Mouse (Mus musculus) heart, postnatal 0 days (tissue): Measurements from ENCODE around the gene Cux1. TPM values are rescaled to one million over a fixed set of nuclear protein-coding genes. Genes with fewer than 3 reads are reported as not detected.
A peak's percentile ranks its signal among the peaks of the same experiment; 100 is the strongest.

ENCODE experiments used
- ATAC-seq: fragments of 200-750 bp; cut with Nextera tagmentation; 2 replicates; pipeline ENCODE4 v1.8.0; 2017; ENCODE audit warnings: low read depth, moderate number of reproducible peaks, moderate library complexity; ENCODE audit not compliant: insufficient read depth
- DNase-seq: peaks from one replicate; pipeline ENCODE4 v3.0.0-alpha.2; 2016; ENCODE audit warnings: low spot score
- H3K27ac ChIP-seq: fragments of 300-500 bp; sonication (generic); 2 replicates; pipeline ENCODE4 v1.5.1; 2014; ENCODE audit warnings: low read depth, mild to moderate bottlenecking
- H3K27me3 ChIP-seq: fragments of 300-500 bp; sonication (generic); 2 replicates; pipeline ENCODE4 v1.6.1; 2014; ENCODE audit warnings: low read length, mixed read lengths; ENCODE audit not compliant: control insufficient read depth, insufficient read depth
- H3K36me3 ChIP-seq: fragments of 300-500 bp; sonication (generic); replicated peaks from 2 replicates; pipeline ENCODE4 v1.6.1; 2014; ENCODE audit warnings: low read length, mixed read lengths; ENCODE audit not compliant: control insufficient read depth, insufficient read depth
- H3K4me1 ChIP-seq: fragments of 300-500 bp; sonication (generic); 2 replicates; pipeline ENCODE4 v1.6.1; 2014; ENCODE audit warnings: antibody characterized with exemption; ENCODE audit not compliant: control insufficient read depth, insufficient read depth
- H3K4me2 ChIP-seq: fragments of 300-500 bp; sonication (generic); 2 replicates; pipeline ENCODE4 v1.6.1; 2014; ENCODE audit warnings: low read depth, mild to moderate bottlenecking, low read length, moderate library complexity
- H3K4me3 ChIP-seq: fragments of 300-500 bp; sonication (generic); 2 replicates; pipeline ENCODE4 v1.5.1; 2014; ENCODE audit warnings: low read depth, low read length
- H3K9ac ChIP-seq: fragments of 300-500 bp; sonication (generic); replicated peaks from 2 replicates; pipeline ENCODE4 v1.6.1; 2014; ENCODE audit warnings: low read depth, low read length, mixed read lengths
- H3K9me3 ChIP-seq: fragments of 300-500 bp; sonication (generic); replicated peaks from 2 replicates; pipeline ENCODE4 v1.6.1; 2016; ENCODE audit warnings: low read length; ENCODE audit not compliant: control insufficient read depth
- CTCF ChIP-seq: IDR thresholded peaks from 2 replicates; pipeline ENCODE4 v1.5.1; 2016; ENCODE audit warnings: antibody characterized with exemption, control low read depth, low read depth
- EP300 ChIP-seq: IDR thresholded peaks from 2 replicates; pipeline ENCODE4 v1.6.1; 2016; ENCODE audit warnings: antibody characterized with exemption, low read depth
- WGBS: fragments of 180-500 bp; shearing (Covaris S2); extraction: QIAGEN DNeasy Blood & Tissue Kit; methylation state at CpG from one replicate; pipeline ENCODE4 v1.1.7; 2014; 5-methylcytosine and 5-hydroxymethylcytosine counted together
- polyA plus RNA-seq: library from polyadenylated mRNA; unstranded; fragments of >200 nt; fragmentation: Nextera tagmentation; extraction: Ambion mirVana; gene quantifications from 2 replicates; pipeline ENCODE4 v1.2.1, GENCODE M21; 2015
- total RNA-seq: library from RNA; depleted of rRNA; stranded (reverse); fragments of >200 nt; gene quantifications from 2 replicates; pipeline ENCODE4 v1.2.3, GENCODE M21; 2014; ENCODE audit warnings: low replicate concordance

The Cux1 gene
- total and polyA plus RNA-seq, 2 experiments from 2014 or later = 50.7 to 89.5 TPM

DNA sequence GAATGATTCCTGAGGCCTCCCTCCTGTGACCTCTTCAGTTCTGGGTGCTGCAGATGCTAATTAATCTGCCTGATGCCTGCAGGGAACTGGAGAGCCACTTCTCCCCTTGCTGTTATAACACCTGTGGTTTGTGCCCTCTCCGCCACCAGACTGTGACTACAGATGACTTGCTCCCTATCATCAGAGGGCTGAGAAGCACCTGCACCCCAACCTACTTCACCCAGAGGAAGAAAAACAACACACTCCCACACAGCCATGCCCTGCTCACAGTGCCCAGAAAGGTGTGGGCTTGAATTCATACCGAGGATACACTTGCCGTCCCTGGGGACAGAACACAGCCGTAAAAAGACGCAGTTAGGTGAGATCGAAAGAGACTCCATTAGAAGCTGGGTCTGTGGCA lies 326.1 kb downstream of the Cux1 start:
- H3K4me3 ChIP-seq = no peak overlapping the region
- 77% methylated on average over 6 of the region's 6 CpGs for WGBS
- no peak overlapping the region for H3K4me2 ChIP-seq
- no peak overlapping the region for H3K27ac ChIP-seq
- peaks cover 44% of the 10 kb centered on the region for H3K27me3 ChIP-seq
- H3K4me1 ChIP-seq = peaks cover 13% of the 10 kb centered on the region
- TF ChIP-seq CTCF (no peak), EP300 (no peak)
- no peaks in the 10 kb centered on the region for H3K9me3 ChIP-seq
- ATAC-seq (no peak), DNase-seq (no peak)
- no peaks in the 10 kb centered on the region for H3K36me3 ChIP-seq
- H3K9ac ChIP-seq = no peak overlapping the region

DNA sequence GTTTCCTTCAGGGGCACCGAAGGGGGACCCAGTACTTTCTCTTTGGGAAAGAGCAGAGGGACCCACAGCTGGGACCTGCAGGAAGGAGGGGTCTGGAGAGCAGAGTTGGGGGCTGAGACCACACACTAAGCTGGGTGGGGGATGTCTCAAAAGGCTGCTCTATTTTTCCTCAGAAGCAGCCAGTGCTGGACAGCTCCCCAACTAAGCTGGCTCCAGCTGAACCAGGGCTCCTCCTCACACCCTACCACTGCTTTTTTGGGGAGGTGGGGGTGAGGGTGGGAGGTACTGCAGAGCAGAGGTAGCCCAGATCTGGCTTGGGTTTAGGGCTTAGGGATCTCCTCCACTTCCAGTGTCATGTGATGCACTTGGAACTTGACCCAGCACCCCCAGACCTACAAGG lies 326.9 kb downstream of the Cux1 start:
- H3K27me3 ChIP-seq = peaks cover 44% of the 10 kb centered on the region
- 74% methylated on average over 1 of the region's 1 CpGs for WGBS
- TF ChIP-seq CTCF (no peak), EP300 (no peak)

DNA sequence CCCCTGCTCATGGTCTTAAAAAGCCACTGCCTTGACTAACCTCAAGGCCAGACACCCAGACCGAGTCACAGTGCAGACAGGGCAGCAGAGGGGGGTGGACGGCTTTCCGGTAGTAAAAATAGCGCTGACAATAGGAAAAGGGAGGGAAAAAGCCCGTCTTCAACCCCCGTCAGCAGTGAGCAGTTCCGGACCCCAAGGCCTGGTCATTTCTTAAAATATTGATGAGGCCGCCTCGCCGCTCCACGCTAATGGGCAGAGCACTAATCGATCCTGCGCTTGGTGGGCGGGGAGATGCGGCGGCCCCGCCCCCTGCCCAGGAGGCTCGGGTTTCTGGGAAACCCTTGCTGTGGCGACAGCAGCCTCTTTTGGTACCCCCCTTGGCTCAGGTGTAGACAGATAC lies 329.7 kb downstream of the Cux1 start:
- Histone ChIP-seq H3K4me2 (peak overlapping the region; percentile 57), H3K27me3 (peaks cover 41% of the 10 kb centered on the region), H3K4me1 (peaks cover 6% of the 10 kb centered on the region), H3K9me3 (no peaks in the 10 kb centered on the region), H3K36me3 (no peaks in the 10 kb centered on the region), H3K4me3 (peak overlapping the region; percentile 30), H3K9ac (0 out of 2 replicates have a peak overlapping the region, but pooled peaks have one; percentile 10), H3K27ac (no peak overlapping the region)
- under 1% methylated on average over 19 of the region's 19 CpGs for WGBS
- ATAC-seq (no peak), DNase-seq (no peak)
- TF ChIP-seq CTCF = no peak
- TF ChIP-seq EP300 = no peak

More for the DNA sequence above, 326.9 kb downstream of the Cux1 start:
- H3K27ac ChIP-seq = no peak overlapping the region
- no peak for DNase-seq
- ATAC-seq = no peak
- H3K4me1 ChIP-seq = peaks cover 13% of the 10 kb centered on the region
- H3K9me3 ChIP-seq = no peaks in the 10 kb centered on the region
- H3K4me3 ChIP-seq = no peak overlapping the region
- no peak overlapping the region for H3K4me2 ChIP-seq
- no peak overlapping the region for H3K9ac ChIP-seq
- H3K36me3 ChIP-seq = no peaks in the 10 kb centered on the region

DNA sequence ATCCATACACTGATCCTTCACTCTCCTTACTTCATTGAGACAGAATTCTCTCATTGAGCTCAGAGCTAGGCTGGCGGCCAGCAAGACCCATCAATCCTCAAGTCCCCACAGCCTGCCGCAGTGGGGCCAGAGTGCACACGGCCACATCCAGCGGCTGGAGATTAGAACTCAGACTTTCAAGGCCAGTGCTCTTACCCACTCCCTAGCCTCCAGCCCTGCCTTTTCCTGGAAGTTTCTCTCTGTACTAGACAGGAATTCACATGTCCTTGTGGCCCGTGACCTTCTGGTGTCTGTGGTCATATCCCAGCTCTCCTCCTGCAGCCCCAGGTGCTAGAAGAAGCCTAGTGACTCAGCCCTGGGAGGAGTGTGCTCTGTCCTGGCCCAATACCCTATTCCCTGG lies 330.7 kb downstream of the Cux1 start:
- Histone ChIP-seq H3K36me3 (no peaks in the 10 kb centered on the region), H3K4me1 (peaks cover 6% of the 10 kb centered on the region), H3K27ac (no peak overlapping the region), H3K27me3 (peaks cover 40% of the 10 kb centered on the region), H3K4me3 (no peak overlapping the region), H3K9ac (no peak overlapping the region), H3K4me2 (no peak overlapping the region), H3K9me3 (no peaks in the 10 kb centered on the region)
- TF ChIP-seq CTCF (no peak), EP300 (no peak)
- WGBS = 57% methylated on average over 5 of the region's 5 CpGs
- no peak for ATAC-seq
- DNase-seq = no peak

DNA sequence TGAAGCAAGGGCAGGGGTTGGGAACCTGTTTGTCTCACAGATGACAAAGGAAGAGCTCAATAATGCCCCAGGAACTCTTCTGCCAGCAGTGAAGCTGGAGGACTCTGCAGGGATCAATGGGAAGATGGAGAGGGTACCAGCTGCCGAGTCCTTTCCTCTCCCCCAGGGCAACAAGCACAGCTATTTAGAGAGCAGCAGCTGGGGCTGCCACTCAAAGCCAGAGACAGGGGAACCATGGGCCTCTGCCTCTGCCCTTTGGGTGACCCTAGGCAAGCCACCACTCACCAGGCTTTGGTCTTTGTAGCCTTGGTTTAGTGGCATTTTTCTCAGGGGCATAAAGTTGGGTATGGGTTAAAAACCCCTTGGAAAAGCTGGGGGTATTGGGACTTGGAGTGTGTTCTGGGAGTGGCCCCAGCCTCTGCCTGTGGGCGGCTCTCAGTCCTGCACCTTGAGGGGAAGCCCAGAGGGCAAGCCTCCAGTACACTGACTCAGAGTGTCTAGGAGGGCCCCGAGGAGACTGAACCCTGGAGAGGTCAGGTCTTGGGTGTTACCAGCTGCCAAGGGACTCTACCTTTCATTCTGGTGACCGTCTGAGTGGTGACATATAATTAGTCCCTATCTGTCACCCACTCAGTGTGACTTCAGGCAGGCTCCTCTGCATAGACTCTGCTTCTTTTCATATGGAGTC lies 336.8 kb downstream of the Cux1 start:
- Histone ChIP-seq H3K4me3 (no peak overlapping the region), H3K36me3 (no peaks in the 10 kb centered on the region), H3K27me3 (peaks cover 23% of the 10 kb centered on the region), H3K9ac (no peak overlapping the region), H3K4me1 (no peaks in the 10 kb centered on the region), H3K27ac (no peak overlapping the region), H3K4me2 (no peak overlapping the region), H3K9me3 (no peaks in the 10 kb centered on the region)
- no peak for ATAC-seq
- no peak for DNase-seq
- TF ChIP-seq EP300 (no peak), CTCF (no peak)
- WGBS = 51% methylated on average over 4 of the region's 4 CpGs
